Mouse (Mus musculus) WW6 (cell line): ENCODE results near the gene Gsk3a.

Experiments
- DNase-seq: peaks from one replicate; pipeline ENCODE4 v3.0.0-alpha.2; 2013; ENCODE audit warnings: low read depth, low spot score

Gsk3a gene

GRCm38 (mm10) chr7:25250141-25250972, 12.7 kb upstream of the Gsk3a start, which contains the start of gene Erf:
Gene Erf, minus strand, starts transcription at chr7:25250761.
- DNase-seq = no peak

- DNase-seq = no peak
These were observed 11.9 kb upstream of the Gsk3a start for GRCm38 (mm10) chr7:25249314-25250140.

GRCm38 (mm10) chr7:25248846-25249313, 11.2 kb upstream of the Gsk3a start:
- DNase-seq = no peak

GRCm38 (mm10) chr7:25248018-25248647, 10.5 kb upstream of the Gsk3a start:
- no peak for DNase-seq

GRCm38 (mm10) chr7:25247498-25247897, 9.8 kb upstream of the Gsk3a start:
- no peak for DNase-seq

- no peak for DNase-seq
These were observed 9.1 kb upstream of the Gsk3a start for GRCm38 (mm10) chr7:25246759-25247137.

- no peak for DNase-seq
These were observed 8.6 kb upstream of the Gsk3a start for GRCm38 (mm10) chr7:25246079-25246758.

- DNase-seq = no peak
These were observed 7.1 kb upstream of the Gsk3a start for GRCm38 (mm10) chr7:25244562-25245369.

GRCm38 (mm10) chr7:25243361-25243760, 5.7 kb upstream of the Gsk3a start:
- no peak for DNase-seq

- DNase-seq = no peak
These were observed 3.4 kb upstream of the Gsk3a start for GRCm38 (mm10) chr7:25241062-25241461.

GRCm38 (mm10) chr7:25240631-25241030, 3.0 kb upstream of the Gsk3a start:
- DNase-seq = no peak

- no peak for DNase-seq
These were observed 1.4 kb upstream of the Gsk3a start for GRCm38 (mm10) chr7:25238829-25239623.

- DNase-seq = peak; percentile 88
These were observed 510 bp upstream of the Gsk3a start for GRCm38 (mm10) chr7:25238015-25238706.

GRCm38 (mm10) chr7:25235526-25235925, 2.1 kb downstream of the Gsk3a start:
- no peak for DNase-seq

- no peak for DNase-seq
These were observed 4.6 kb downstream of the Gsk3a start for GRCm38 (mm10) chr7:25233061-25233460.

GRCm38 (mm10) chr7:25232101-25232648, 5.5 kb downstream of the Gsk3a start:
- no peak for DNase-seq

- DNase-seq = no peak
These were observed 6.9 kb downstream of the Gsk3a start for GRCm38 (mm10) chr7:25230690-25231285.

GRCm38 (mm10) chr7:25227523-25228300, 9.9 kb downstream of the Gsk3a start:
- DNase-seq = no peak
